Mouse (Mus musculus): Measurements from ENCODE around the gene Gm42742.

Gene Gm42742

GRCm38 (mm10) chr7:127020901-127021562 lies at the start of gene Gm42742, which contains the start of gene Prrt2:
Gene Gm42742, minus strand, starts transcription at chr7:127021097.
Gene Prrt2, minus strand, starts transcription at chr7:127021211.
- DNase-seq (ENCODE audit: inconsistent ontology term) = peak; percentile 78

- no peak for DNase-seq (ENCODE audit: inconsistent ontology term)
Observed at GRCm38 (mm10) chr7:127066317-127066716, 45.4 kb upstream of the Gm42742 start.

GRCm38 (mm10) chr7:127065538-127065937 lies 44.6 kb upstream of the Gm42742 start:
- DNase-seq (ENCODE audit: inconsistent ontology term) = no peak

- DNase-seq (ENCODE audit: inconsistent ontology term) = no peak
Observed at GRCm38 (mm10) chr7:127055026-127055585, 34.2 kb upstream of the Gm42742 start.

GRCm38 (mm10) chr7:127041851-127042672 lies 21.2 kb upstream of the Gm42742 start, which contains the start of gene Kif22:
Gene Kif22, minus strand, starts transcription at chr7:127042471.
- peak; percentile 89 for DNase-seq (ENCODE audit: inconsistent ontology term)

GRCm38 (mm10) chr7:127031244-127031643 lies 10.3 kb upstream of the Gm42742 start:
- DNase-seq (ENCODE audit: inconsistent ontology term) = no peak

GRCm38 (mm10) chr7:127030172-127030571 lies 9.3 kb upstream of the Gm42742 start:
- DNase-seq (ENCODE audit: inconsistent ontology term) = no peak

GRCm38 (mm10) chr7:127027885-127028284 lies 7.0 kb upstream of the Gm42742 start:
- peak; percentile 38 for DNase-seq (ENCODE audit: inconsistent ontology term)

- DNase-seq (ENCODE audit: inconsistent ontology term) = peak; percentile 100
Observed at GRCm38 (mm10) chr7:127026984-127027726, 6.3 kb upstream of the Gm42742 start, which contains the start of gene Maz. Gene Maz, minus strand, starts transcription at chr7:127027037.

- no peak for DNase-seq (ENCODE audit: inconsistent ontology term)
Observed at GRCm38 (mm10) chr7:127026616-127026983, 5.7 kb upstream of the Gm42742 start.

GRCm38 (mm10) chr7:127026161-127026600 lies 5.3 kb upstream of the Gm42742 start:
- DNase-seq (ENCODE audit: inconsistent ontology term) = no peak

GRCm38 (mm10) chr7:127025556-127026160 lies 4.8 kb upstream of the Gm42742 start:
- peak; percentile 65 for DNase-seq (ENCODE audit: inconsistent ontology term)

- DNase-seq (ENCODE audit: inconsistent ontology term) = peak; percentile 82
Observed at GRCm38 (mm10) chr7:127024755-127025555, 4.1 kb upstream of the Gm42742 start.

- DNase-seq (ENCODE audit: inconsistent ontology term) = no peak
Observed at GRCm38 (mm10) chr7:127023896-127024690, 3.2 kb upstream of the Gm42742 start.

GRCm38 (mm10) chr7:127023272-127023691 lies 2.4 kb upstream of the Gm42742 start:
- DNase-seq (ENCODE audit: inconsistent ontology term) = no peak

- DNase-seq (ENCODE audit: inconsistent ontology term) = no peak
Observed at GRCm38 (mm10) chr7:127022528-127023271, 1.8 kb upstream of the Gm42742 start.

- DNase-seq (ENCODE audit: inconsistent ontology term) = no peak
Observed at GRCm38 (mm10) chr7:127021563-127022527, 948 bp upstream of the Gm42742 start.

- DNase-seq (ENCODE audit: inconsistent ontology term) = peak; percentile 29
Observed at GRCm38 (mm10) chr7:127020491-127020890, 406 bp downstream of the Gm42742 start.

All from Muller cell, postnatal 12 days (primary cell).